Mouse (Mus musculus): ENCODE measurements around the gene Etnk1. TPM values are rescaled to one million over a fixed set of nuclear protein-coding genes. Genes with fewer than 3 reads are reported as not detected.
A peak's percentile ranks its signal among the peaks of the same experiment; 100 is the strongest.

Etnk1 gene
- total and polyA plus RNA-seq, 3 experiments, result 27.1 to 33.4 (median 32.8) TPM

GRCm38 (mm10) chr6:143221245-143221644 is 54.2 kb downstream of the Etnk1 start:
- dilution Hi-C loops (cut with MboI; ENCODE audit: extremely low pct_ligation_motif_present, extremely low pct_unique_long_range_greater_than_20kb, low sequenced_read_pairs), result no loop called here
- Histone ChIP-seq H3K36me3 (replicated peaks in 1 of 2; ENCODE audit: control insufficient read depth in 1 of 2, insufficient read depth in 1 of 2, low read length in 1 of 2) (no peaks in the 10 kb centered on the region), H3K4me2 (ENCODE audit: insufficient read depth, low read depth, poor library complexity, severe bottlenecking) (no peak overlapping the region), H3K9me3 (replicated peaks; ENCODE audit: low read length) (no peaks in the 10 kb centered on the region), H3K27ac (ENCODE audit: insufficient read depth, low read depth) (no peak overlapping the region), H3K4me1 (ENCODE audit: control insufficient read depth in 1 of 2, insufficient read depth in 2 of 2) (peaks cover 0 to 35% of the 10 kb centered on the region in 2 experiments; a peak in 2 of 4 replicates), H3K79me2 (replicated peaks; ENCODE audit: control insufficient read depth, extremely low read depth, insufficient read depth, poor library complexity, severe bottlenecking) (no peaks in the 10 kb centered on the region; the same call in 1 of the 2 replicates), H3K9ac (ENCODE audit: insufficient read depth, low read depth) (no peak overlapping the region), H3K27me3 (replicated peaks) (no peaks in the 10 kb centered on the region), H3K4me3 (replicated peaks in 1 of 3; ENCODE audit: low read depth in 2 of 3, low read length in 2 of 3, poor library complexity in 1 of 3) (peak overlapping the region in 1 of 3 experiments; percentile 3)
- DNase-seq (ENCODE audit: extremely low read depth), result peak; percentile 27
- peak; percentile 54 for TF ChIP-seq ZNF384 (IDR thresholded peaks at IDR 0.05; ENCODE audit: low read depth, low read length)
- no peak for TF ChIP-seq MYC (IDR thresholded peaks at IDR 0.05; ENCODE audit: low read depth, low read length)
- in situ Hi-C loops (cut with MboI; ENCODE audit: low pct_ligation_motif_present, low pct_unique_long_range_greater_than_20kb, low sequenced_read_pairs), result no loop called here

- no peak overlapping the region for H3K9ac ChIP-seq (ENCODE audit: insufficient read depth, low read depth)
- dilution Hi-C loops (cut with MboI; ENCODE audit: extremely low pct_ligation_motif_present, extremely low pct_unique_long_range_greater_than_20kb, low sequenced_read_pairs), result no loop called here
These were observed 57.0 kb downstream of the Etnk1 start for GRCm38 (mm10) chr6:143224057-143224456.

GRCm38 (mm10) chr6:143224885-143225284 is 57.9 kb downstream of the Etnk1 start:
- no peaks in the 10 kb centered on the region for H3K27me3 ChIP-seq (replicated peaks)
- no peak for DNase-seq (ENCODE audit: extremely low read depth)
- TF ChIP-seq NELFE (IDR thresholded peaks at IDR 0.05; ENCODE audit: low read depth, low read length) (no peak), BHLHE40 (IDR thresholded peaks at IDR 0.05; ENCODE audit: low read depth, low read length) (peak; percentile 64)
- H3K27ac ChIP-seq (ENCODE audit: insufficient read depth, low read depth), result no peak overlapping the region
- H3K4me2 ChIP-seq (ENCODE audit: insufficient read depth, low read depth, poor library complexity, severe bottlenecking), result no peak overlapping the region
- no peak overlapping the region for H3K9ac ChIP-seq (ENCODE audit: insufficient read depth, low read depth)
- H3K4me1 ChIP-seq (ENCODE audit: control insufficient read depth in 1 of 2, insufficient read depth in 2 of 2), result peaks cover 0 to 27% of the 10 kb centered on the region in 2 experiments; a peak in 2 of 4 replicates
- H3K4me3 ChIP-seq (replicated peaks in 1 of 3; ENCODE audit: low read depth in 2 of 3, low read length in 2 of 3, poor library complexity in 1 of 3), result no peak overlapping the region
- dilution Hi-C loops (cut with MboI; ENCODE audit: extremely low pct_ligation_motif_present, extremely low pct_unique_long_range_greater_than_20kb, low sequenced_read_pairs) (no loop called here), in situ Hi-C loops (cut with MboI; ENCODE audit: low pct_ligation_motif_present, low pct_unique_long_range_greater_than_20kb, low sequenced_read_pairs) (no loop called here)
- H3K36me3 ChIP-seq (replicated peaks in 1 of 2; ENCODE audit: control insufficient read depth in 1 of 2, insufficient read depth in 1 of 2, low read length in 1 of 2), result no peaks in the 10 kb centered on the region
- H3K9me3 ChIP-seq (replicated peaks; ENCODE audit: low read length), result no peaks in the 10 kb centered on the region
- no peaks in the 10 kb centered on the region; the same call in 1 of the 2 replicates for H3K79me2 ChIP-seq (replicated peaks; ENCODE audit: control insufficient read depth, extremely low read depth, insufficient read depth, poor library complexity, severe bottlenecking)

More at GRCm38 (mm10) chr6:143224057-143224456, 57.0 kb downstream of the Etnk1 start:
- no peak overlapping the region for H3K4me3 ChIP-seq (replicated peaks in 1 of 3; ENCODE audit: low read depth in 2 of 3, low read length in 2 of 3, poor library complexity in 1 of 3)
- H3K4me1 ChIP-seq (ENCODE audit: control insufficient read depth in 1 of 2, insufficient read depth in 2 of 2), result peaks cover 0 to 32% of the 10 kb centered on the region in 2 experiments; a peak in 2 of 4 replicates
- no peak overlapping the region for H3K27ac ChIP-seq (ENCODE audit: insufficient read depth, low read depth)
- H3K79me2 ChIP-seq (replicated peaks; ENCODE audit: control insufficient read depth, extremely low read depth, insufficient read depth, poor library complexity, severe bottlenecking), result no peaks in the 10 kb centered on the region; the same call in 1 of the 2 replicates
- H3K36me3 ChIP-seq (replicated peaks in 1 of 2; ENCODE audit: control insufficient read depth in 1 of 2, insufficient read depth in 1 of 2, low read length in 1 of 2), result no peaks in the 10 kb centered on the region
- no peak overlapping the region for H3K4me2 ChIP-seq (ENCODE audit: insufficient read depth, low read depth, poor library complexity, severe bottlenecking)
- no peaks in the 10 kb centered on the region for H3K27me3 ChIP-seq (replicated peaks)
- TF ChIP-seq NELFE (IDR thresholded peaks at IDR 0.05; ENCODE audit: low read depth, low read length) (no peak), MAFK (IDR thresholded peaks at IDR 0.05; ENCODE audit: insufficient replicate concordance, low read length) (no peak), HCFC1 (IDR thresholded peaks at IDR 0.05; ENCODE audit: low read depth, low read length) (no peak)
- no peak for DNase-seq (ENCODE audit: extremely low read depth)
- H3K9me3 ChIP-seq (replicated peaks; ENCODE audit: low read length), result no peaks in the 10 kb centered on the region
- in situ Hi-C loops (cut with MboI; ENCODE audit: low pct_ligation_motif_present, low pct_unique_long_range_greater_than_20kb, low sequenced_read_pairs), result no loop called here

GRCm38 (mm10) chr6:143228696-143229095 is 61.7 kb downstream of the Etnk1 start:
- no peak overlapping the region for H3K4me3 ChIP-seq (replicated peaks in 1 of 3; ENCODE audit: low read depth in 2 of 3, low read length in 2 of 3, poor library complexity in 1 of 3)
- no peak overlapping the region for H3K27ac ChIP-seq (ENCODE audit: insufficient read depth, low read depth)
- no peak for TF ChIP-seq KAT2A (IDR thresholded peaks at IDR 0.05; ENCODE audit: insufficient replicate concordance, low read length)
- no peak for TF ChIP-seq CHD1 (IDR thresholded peaks at IDR 0.05; ENCODE audit: low read depth, low read length)
- TF ChIP-seq IRF4 (IDR thresholded peaks at IDR 0.05; ENCODE audit: low read depth, low read length), result no peak
- TF ChIP-seq MAX (IDR thresholded peaks at IDR 0.05; ENCODE audit: low read length), result no peak
- no peak for TF ChIP-seq EP300 (IDR thresholded peaks at IDR 0.05; ENCODE audit: low read length)
- TF ChIP-seq MYC (IDR thresholded peaks at IDR 0.05; ENCODE audit: low read depth, low read length), result no peak
- no peak for TF ChIP-seq POLR2AphosphoS2 (IDR thresholded peaks at IDR 0.05; ENCODE audit: low read depth, low read length)
- TF ChIP-seq SMC3 (IDR thresholded peaks at IDR 0.05; ENCODE audit: low read depth, low read length), result no peak
- no peak for TF ChIP-seq BHLHE40 (IDR thresholded peaks at IDR 0.05; ENCODE audit: low read depth, low read length)
- H3K79me2 ChIP-seq (replicated peaks; ENCODE audit: control insufficient read depth, extremely low read depth, insufficient read depth, poor library complexity, severe bottlenecking), result no peaks in the 10 kb centered on the region
- no peak overlapping the region for H3K9ac ChIP-seq (ENCODE audit: insufficient read depth, low read depth)
- H3K4me2 ChIP-seq (ENCODE audit: insufficient read depth, low read depth, poor library complexity, severe bottlenecking), result no peak overlapping the region
- no peaks in the 10 kb centered on the region for H3K36me3 ChIP-seq (replicated peaks in 1 of 2; ENCODE audit: control insufficient read depth in 1 of 2, insufficient read depth in 1 of 2, low read length in 1 of 2)
- in situ Hi-C loops (cut with MboI; ENCODE audit: low pct_ligation_motif_present, low pct_unique_long_range_greater_than_20kb, low sequenced_read_pairs) (no loop called here), dilution Hi-C loops (cut with MboI; ENCODE audit: extremely low pct_ligation_motif_present, extremely low pct_unique_long_range_greater_than_20kb, low sequenced_read_pairs) (no loop called here)
- no peaks in the 10 kb centered on the region for H3K9me3 ChIP-seq (replicated peaks; ENCODE audit: low read length)
- H3K4me1 ChIP-seq (ENCODE audit: control insufficient read depth in 1 of 2, insufficient read depth in 2 of 2), result peaks cover 0 to 30% of the 10 kb centered on the region in 2 experiments; a peak in 2 of 4 replicates
- H3K27me3 ChIP-seq (replicated peaks), result no peaks in the 10 kb centered on the region
- no peak for DNase-seq (ENCODE audit: extremely low read depth)

Measured in CH12.LX (cell line).